Mouse (Mus musculus) stomach, postnatal 0 days (tissue): ENCODE data around the gene Noa1.

Source experiments
- CTCF ChIP-seq: IDR thresholded peaks from 2 replicates; pipeline ENCODE4 v1.5.1; 2016; ENCODE audit warnings: antibody characterized with exemption, low read depth, mild to moderate bottlenecking, moderate library complexity
- EP300 ChIP-seq: optimal IDR thresholded peaks from 2 replicates; pipeline ENCODE3; 2016; ENCODE audit warnings: antibody characterized with exemption

- no peak for TF ChIP-seq CTCF
- TF ChIP-seq EP300, result no peak
Observed at GRCm38 (mm10) chr5:77351691-77352090, 41.8 kb upstream of the Noa1 start.
